Mouse (Mus musculus) C2C12 (cell line): ENCODE results near the gene Wdr86. TPM values are rescaled to one million over a fixed set of nuclear protein-coding genes. Genes with fewer than 3 reads are reported as not detected.

ENCODE experiments used
- H3K27me3 ChIP-seq: one replicate; pipeline ENCODE4 v1.6.1; 2011; ENCODE audit not compliant: control insufficient read depth, insufficient read depth, insufficient read length
- H3K36me3 ChIP-seq: one replicate; pipeline ENCODE4 v1.6.1; 2011; ENCODE audit not compliant: control insufficient read depth, insufficient read depth
- H3K4me3 ChIP-seq: one replicate; pipeline ENCODE4 v1.5.1; 2011; ENCODE audit warnings: mild to moderate bottlenecking, control low read depth; ENCODE audit not compliant: poor library complexity, insufficient read depth, severe bottlenecking
- H3K79me2 ChIP-seq: one replicate; pipeline ENCODE4 v1.6.1; 2011; ENCODE audit not compliant: control insufficient read depth, insufficient read depth
- H3K79me3 ChIP-seq: one replicate; pipeline ENCODE4 v1.6.1; 2011; ENCODE audit warnings: low read depth, control low read depth
- H3ac ChIP-seq: one replicate; pipeline ENCODE3; 2011; ENCODE audit warnings: low read depth; ENCODE audit not compliant: control insufficient read depth, insufficient read length
- CEBPB ChIP-seq: IDR thresholded peaks from one replicate; pipeline ENCODE4 v1.6.1; 2011; ENCODE audit warnings: low read depth, mild to moderate bottlenecking, control low read depth, moderate library complexity
- CTCF ChIP-seq: IDR thresholded peaks from one replicate; pipeline ENCODE4 v1.5.1; 2011; ENCODE audit not compliant: control insufficient read depth, insufficient read depth, insufficient read length
- FOSL1 ChIP-seq: IDR thresholded peaks from one replicate; pipeline ENCODE4 v1.8.0; 2011; ENCODE audit warnings: mild to moderate bottlenecking, low read length; ENCODE audit not compliant: poor library complexity, insufficient read depth, severe bottlenecking
- MAX ChIP-seq: IDR thresholded peaks from one replicate; pipeline ENCODE4 v1.6.1; 2011; ENCODE audit warnings: mild to moderate bottlenecking, control low read depth
- MYOD1 ChIP-seq: IDR thresholded peaks from one replicate; pipeline ENCODE4 v1.6.1; 2011; ENCODE audit warnings: low read depth; ENCODE audit not compliant: control insufficient read depth, insufficient read length
- MYOG ChIP-seq: IDR thresholded peaks from one replicate; pipeline ENCODE4 v1.6.1; 2011; ENCODE audit not compliant: control insufficient read depth, insufficient read length; ENCODE audit errors: extremely low read depth
- USF1 ChIP-seq: IDR thresholded peaks from one replicate; pipeline ENCODE4 v1.6.1; 2011; ENCODE audit warnings: low read depth, mild to moderate bottlenecking, control low read depth, moderate library complexity
- polyA plus RNA-seq: library from polyadenylated mRNA; unstranded; fragments of >200 nt; fragmentation: generic; extraction: Trizol; gene quantifications from one replicate; pipeline ENCODE4 v1.2.1, GENCODE M21; 2012; ENCODE audit warnings: missing spikeins

Gene Wdr86
- polyA plus RNA-seq, 1 experiment, result not detected

DNA sequence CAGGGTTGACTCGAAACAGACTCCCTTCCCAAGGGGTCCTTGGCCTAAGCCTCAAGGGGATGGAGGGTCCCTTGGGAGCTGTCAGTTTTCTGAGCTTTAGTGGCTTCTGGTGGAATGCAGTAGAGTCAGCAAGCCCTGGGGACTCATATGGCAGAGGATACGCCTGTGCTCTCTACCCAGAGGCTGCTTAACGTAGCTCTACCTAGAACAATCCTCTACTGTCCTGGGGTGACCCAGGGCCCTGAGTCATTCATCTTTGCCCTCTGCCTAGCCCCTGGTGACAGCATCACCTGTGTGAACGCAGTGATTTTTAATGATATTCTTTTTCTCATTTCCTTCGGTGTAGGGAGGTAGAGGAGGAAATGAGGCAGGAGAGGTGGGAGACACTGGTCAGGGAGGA is 19.2 kb upstream of the Wdr86 start:
- Histone ChIP-seq H3K79me2 (no peaks in the 10 kb centered on the region), H3K4me3 (no peak overlapping the region), H3ac (no peak overlapping the region), H3K79me3 (no peaks in the 10 kb centered on the region), H3K27me3 (peaks cover 11% of the 10 kb centered on the region), H3K36me3 (no peaks in the 10 kb centered on the region)
- TF ChIP-seq FOSL1 (no peak), CTCF (no peak), MYOG (no peak), CEBPB (no peak), MYOD1 (no peak), MAX (no peak), USF1 (no peak)

DNA sequence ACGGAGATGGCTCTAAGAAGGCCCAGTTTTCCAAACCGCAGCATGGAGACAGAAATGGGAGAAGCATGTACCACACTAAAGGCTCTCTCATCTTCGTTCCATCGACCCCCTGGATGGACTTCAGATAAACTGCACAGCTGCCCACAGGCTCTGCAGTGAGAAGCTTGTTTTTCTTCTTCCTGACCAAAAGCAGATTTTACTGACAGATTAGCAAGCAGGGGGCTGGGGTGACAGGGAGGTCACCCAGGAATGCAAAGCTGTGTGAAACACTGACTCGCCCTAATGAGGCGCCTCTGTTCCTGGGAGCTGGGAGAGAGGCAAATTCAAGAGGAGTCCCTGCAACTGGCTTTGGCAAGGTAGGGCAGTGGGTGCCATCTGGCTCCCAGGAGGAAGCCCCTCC is 17.0 kb upstream of the Wdr86 start:
- peaks cover 11% of the 10 kb centered on the region for H3K27me3 ChIP-seq
- H3K36me3 ChIP-seq, result no peaks in the 10 kb centered on the region
- no peak overlapping the region for H3ac ChIP-seq
- H3K79me2 ChIP-seq, result no peaks in the 10 kb centered on the region
- no peak overlapping the region for H3K4me3 ChIP-seq
- no peaks in the 10 kb centered on the region for H3K79me3 ChIP-seq
- TF ChIP-seq MYOD1, result no peak
- no peak for TF ChIP-seq FOSL1
- TF ChIP-seq MAX, result no peak
- TF ChIP-seq USF1, result no peak
- TF ChIP-seq CEBPB, result no peak
- TF ChIP-seq CTCF, result no peak
- no peak for TF ChIP-seq MYOG

DNA sequence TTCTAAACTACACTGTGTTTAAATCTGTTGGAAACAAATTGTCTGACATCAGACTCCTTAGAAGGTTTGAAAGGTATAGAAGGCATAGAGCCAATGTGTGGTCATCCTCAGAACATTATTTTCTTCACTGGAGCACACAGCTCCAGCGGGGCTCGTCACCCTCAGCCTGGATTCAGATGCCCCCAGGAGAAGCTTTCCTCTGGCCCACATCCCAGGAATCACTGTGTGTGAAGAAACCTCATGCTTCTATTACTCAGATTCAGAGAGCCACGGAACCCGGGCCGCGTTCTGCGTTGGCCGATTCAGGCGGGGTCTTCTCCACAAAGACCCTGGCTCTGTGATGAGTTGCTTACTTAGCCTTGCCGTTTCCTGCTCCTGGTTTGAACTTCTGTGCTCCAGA is 13.4 kb upstream of the Wdr86 start:
- no peak overlapping the region for H3ac ChIP-seq
- H3K27me3 ChIP-seq, result peaks cover 17% of the 10 kb centered on the region
- no peaks in the 10 kb centered on the region for H3K79me3 ChIP-seq
- no peaks in the 10 kb centered on the region for H3K79me2 ChIP-seq
- H3K36me3 ChIP-seq, result no peaks in the 10 kb centered on the region
- no peak overlapping the region for H3K4me3 ChIP-seq
- no peak for TF ChIP-seq CEBPB
- no peak for TF ChIP-seq CTCF
- no peak for TF ChIP-seq USF1
- TF ChIP-seq MAX, result no peak
- no peak for TF ChIP-seq FOSL1
- no peak for TF ChIP-seq MYOG
- TF ChIP-seq MYOD1, result no peak

DNA sequence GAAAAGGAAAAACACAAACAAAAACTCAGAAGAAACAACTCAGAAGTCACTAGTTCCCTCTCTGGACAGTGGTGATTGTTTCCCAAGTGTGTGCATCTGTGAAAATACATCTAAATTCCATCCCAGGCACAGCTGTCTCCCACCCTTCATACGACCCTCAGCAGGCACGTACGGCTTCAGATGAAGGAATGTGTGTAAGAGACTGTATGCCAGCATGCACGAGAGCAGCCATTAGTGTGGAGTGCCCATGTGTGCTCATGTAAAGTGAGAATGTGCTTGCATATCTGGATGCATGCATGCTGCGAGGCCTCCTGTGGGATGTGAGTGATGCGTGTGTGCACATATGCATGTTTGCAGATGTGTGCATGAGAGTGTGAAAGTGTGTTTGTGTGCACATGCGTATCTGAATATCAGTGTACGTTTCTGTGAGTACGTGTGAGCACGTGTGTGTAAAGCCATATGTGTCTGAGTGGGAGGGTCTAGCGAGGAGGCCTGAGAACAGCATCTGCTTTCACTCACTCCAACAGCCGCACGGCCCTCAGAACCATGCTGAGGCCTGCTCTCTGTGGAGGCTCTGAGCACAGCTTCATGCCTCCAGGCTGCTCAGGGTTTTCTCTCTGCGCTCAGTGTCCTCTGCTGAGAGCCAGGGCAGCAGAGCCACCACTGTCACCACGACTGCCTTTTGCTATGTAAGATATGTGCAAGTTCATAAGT is 10.8 kb upstream of the Wdr86 start:
- no peak for TF ChIP-seq CEBPB
- TF ChIP-seq USF1, result no peak
- TF ChIP-seq FOSL1, result no peak
- TF ChIP-seq MYOD1, result no peak
- no peak for TF ChIP-seq CTCF
- TF ChIP-seq MYOG, result no peak
- no peak for TF ChIP-seq MAX
- H3K36me3 ChIP-seq, result no peaks in the 10 kb centered on the region
- H3K79me3 ChIP-seq, result no peaks in the 10 kb centered on the region
- no peak overlapping the region for H3ac ChIP-seq
- no peak overlapping the region for H3K4me3 ChIP-seq
- H3K79me2 ChIP-seq, result no peaks in the 10 kb centered on the region
- peaks cover 17% of the 10 kb centered on the region for H3K27me3 ChIP-seq

DNA sequence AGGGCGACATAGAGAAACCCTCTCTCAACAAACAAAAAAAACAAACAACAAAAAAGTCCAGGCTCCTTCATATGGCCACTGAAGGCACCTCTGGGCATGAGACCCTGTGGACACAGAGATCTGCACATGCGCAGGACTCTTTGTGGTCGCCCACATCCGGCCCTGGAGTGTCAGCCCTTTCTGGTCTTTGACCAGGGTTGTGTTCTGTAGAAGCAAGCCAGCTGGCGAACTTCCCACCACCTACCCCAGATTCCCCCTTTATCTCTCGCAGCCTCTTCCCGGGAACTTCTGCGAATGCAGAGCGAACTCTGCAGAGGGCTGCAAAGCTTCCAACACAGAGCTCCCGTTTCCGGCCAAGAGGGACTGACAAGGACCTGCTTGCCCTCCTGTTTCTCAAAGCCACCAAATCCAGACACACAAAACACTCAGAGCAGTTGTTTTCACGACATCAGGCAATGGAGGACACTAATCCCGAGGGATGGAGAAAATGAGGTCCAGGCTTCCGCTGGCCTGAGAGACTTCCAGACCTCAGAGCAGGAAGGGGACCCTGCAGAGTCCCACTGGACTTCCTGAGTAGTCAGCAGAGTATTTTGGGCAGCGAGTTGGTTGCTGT is 8.7 kb upstream of the Wdr86 start:
- H3K79me2 ChIP-seq, result no peaks in the 10 kb centered on the region
- peaks cover 7% of the 10 kb centered on the region for H3K27me3 ChIP-seq
- H3ac ChIP-seq, result no peak overlapping the region
- no peak overlapping the region for H3K4me3 ChIP-seq
- TF ChIP-seq CTCF (no peak), FOSL1 (no peak), MYOG (no peak), USF1 (no peak), MAX (no peak), MYOD1 (no peak), CEBPB (no peak)
- H3K36me3 ChIP-seq, result no peaks in the 10 kb centered on the region
- H3K79me3 ChIP-seq, result no peaks in the 10 kb centered on the region

DNA sequence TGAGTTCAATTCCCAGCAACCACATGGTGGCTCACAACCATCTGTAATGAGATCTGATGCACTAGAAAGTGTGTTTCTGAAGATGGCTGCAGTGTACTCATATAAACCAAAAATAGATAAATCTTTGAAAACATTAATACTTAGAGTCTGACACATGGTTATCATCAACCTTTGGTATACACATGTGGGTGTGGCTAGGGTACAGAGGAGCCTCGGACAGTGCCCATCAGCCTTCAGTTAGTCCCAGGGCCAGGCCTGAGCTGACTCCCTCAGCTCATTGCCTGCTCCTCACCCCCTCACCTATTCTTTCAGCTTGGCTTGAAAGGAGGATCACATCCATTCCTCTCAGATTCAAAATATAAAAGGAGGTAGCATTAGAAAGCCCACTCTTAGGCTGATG is 8.0 kb upstream of the Wdr86 start:
- Histone ChIP-seq H3K79me3 (no peaks in the 10 kb centered on the region), H3ac (no peak overlapping the region), H3K79me2 (no peaks in the 10 kb centered on the region), H3K36me3 (no peaks in the 10 kb centered on the region), H3K4me3 (no peak overlapping the region), H3K27me3 (peaks cover 11% of the 10 kb centered on the region)
- TF ChIP-seq CTCF, result no peak
- TF ChIP-seq MYOD1, result no peak
- no peak for TF ChIP-seq CEBPB
- no peak for TF ChIP-seq MYOG
- no peak for TF ChIP-seq USF1
- TF ChIP-seq FOSL1, result no peak
- no peak for TF ChIP-seq MAX
